Mouse (Mus musculus) right cerebral cortex, adult 18-20 months (tissue): ENCODE data around the gene Dock6.
"Not testable (repeated sequence)": the region's sequence is repeated elsewhere in the genome, so short reads cannot be mapped to it uniquely, and the experiment has no call there.

Experiments used
- DNase-seq: peaks from one replicate; pipeline ENCODE4 v3.0.0; 2022; ENCODE audit warnings: mixed read lengths

The Dock6 gene

GRCm38 (mm10) chr9:21852128-21853091, at the start of gene Dock6:
Gene Dock6 (minus strand): TSS chr9:21852635.
- DNase-seq: peak; percentile 76

DNA sequence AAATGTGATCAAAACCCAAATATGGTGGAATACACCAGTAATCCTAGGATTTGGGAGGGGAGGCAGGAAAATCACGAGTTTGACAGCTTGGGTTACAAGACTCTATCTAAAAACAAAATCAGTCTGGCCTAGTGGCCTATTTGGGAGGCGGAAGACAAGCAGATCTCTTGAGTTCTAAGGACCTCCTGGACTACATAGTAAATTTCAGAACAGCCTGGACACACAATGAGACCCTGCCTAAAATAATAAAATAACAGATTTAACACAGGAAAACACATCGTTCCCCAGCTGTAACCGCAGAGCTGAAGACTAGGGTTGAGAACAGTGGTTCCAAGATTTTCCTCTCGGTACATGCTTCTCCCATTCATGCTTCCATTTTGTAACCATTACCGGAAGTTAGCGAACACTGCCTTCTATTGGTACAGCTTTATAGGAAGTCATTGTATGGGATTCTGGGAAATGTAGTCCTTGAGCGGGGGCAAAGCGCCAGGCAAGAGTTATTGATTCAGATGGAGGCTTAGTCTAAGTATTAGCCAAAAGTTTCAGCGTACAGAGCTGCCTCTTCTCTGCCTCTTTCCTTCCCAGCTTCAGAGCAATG, 48.9 kb upstream of the Dock6 start:
- peak; percentile 77 for DNase-seq

- no peak for DNase-seq
Measured at GRCm38 (mm10) chr9:21889229-21889628, 36.8 kb upstream of the Dock6 start.

GRCm38 (mm10) chr9:21876601-21877000, 24.2 kb upstream of the Dock6 start:
- DNase-seq: no peak

GRCm38 (mm10) chr9:21872204-21872603, 19.8 kb upstream of the Dock6 start:
- no peak for DNase-seq

DNA sequence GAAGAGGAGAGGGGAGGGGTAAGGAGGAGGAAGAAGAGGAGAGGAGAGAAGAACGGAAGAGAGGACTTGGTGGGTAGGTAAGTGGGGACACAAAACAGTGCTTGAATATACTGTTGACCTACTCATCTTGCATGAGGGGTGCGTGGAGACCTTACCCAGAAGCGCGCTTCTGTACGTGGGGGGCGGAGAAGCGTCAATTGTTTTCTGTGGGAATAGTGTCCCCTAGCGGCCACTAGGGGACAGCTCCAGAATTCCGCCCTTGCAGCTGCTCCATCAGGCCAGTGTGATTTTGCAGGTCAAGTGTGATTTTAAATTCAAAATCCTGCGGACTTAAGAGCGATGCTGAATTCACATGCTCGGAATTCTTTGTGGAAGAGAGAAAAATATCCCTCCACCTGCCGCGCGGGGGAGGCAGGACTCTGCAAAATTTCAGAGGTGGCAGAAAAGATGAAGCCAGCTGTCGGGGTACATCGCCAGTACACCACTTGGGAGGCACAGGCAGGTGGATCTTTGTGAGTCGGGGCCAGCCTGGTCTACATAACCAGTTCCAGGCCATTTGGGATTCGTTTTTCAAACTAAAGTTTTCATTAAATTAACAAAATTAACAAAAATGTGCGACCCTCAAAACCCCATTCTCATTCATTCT, 18.6 kb upstream of the Dock6 start:
- peak; percentile 29 for DNase-seq

- peak; percentile 33 for DNase-seq
Measured at GRCm38 (mm10) chr9:21869290-21869689, 16.9 kb upstream of the Dock6 start.

- no peak for DNase-seq
Measured at GRCm38 (mm10) chr9:21867726-21868125, 15.3 kb upstream of the Dock6 start.

GRCm38 (mm10) chr9:21866641-21867040, 14.2 kb upstream of the Dock6 start:
- DNase-seq: no peak

DNA sequence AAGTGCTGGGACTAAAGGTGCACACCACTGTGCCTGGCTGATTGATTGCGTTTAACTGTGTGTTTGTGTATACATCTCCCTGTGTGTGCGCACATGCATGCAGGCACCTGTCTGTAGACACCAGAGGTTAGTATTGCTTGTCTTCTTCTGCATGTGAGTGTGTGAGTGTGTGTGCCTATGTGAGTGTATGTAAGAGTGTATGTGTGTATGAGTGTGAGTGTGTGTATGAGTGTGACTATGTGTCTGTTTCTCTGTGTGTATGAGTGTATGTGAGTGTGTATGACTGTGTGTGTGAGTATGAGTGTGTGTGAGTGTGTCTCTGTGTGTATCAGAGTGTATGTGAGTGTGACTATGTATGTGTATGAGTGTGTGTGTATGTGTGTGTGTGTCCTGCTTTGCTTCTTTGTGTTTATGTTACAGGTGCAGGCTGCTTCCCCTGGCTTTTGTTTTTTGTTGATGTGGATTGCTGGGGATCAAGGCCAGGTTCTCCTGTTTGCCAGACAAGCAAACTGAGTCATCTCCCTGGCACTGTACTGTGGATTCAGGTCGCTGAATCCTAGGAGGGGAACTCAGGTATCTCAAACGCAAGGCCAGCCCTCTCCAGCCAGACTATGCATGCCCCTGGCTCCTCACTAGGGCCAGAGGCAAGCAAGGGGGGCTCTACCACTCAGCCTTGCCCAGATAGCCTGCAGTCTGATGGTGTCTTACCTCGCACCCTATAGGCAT, 13.4 kb upstream of the Dock6 start:
- no peak for DNase-seq

- DNase-seq: no peak
Measured at GRCm38 (mm10) chr9:21862181-21862580, 9.7 kb upstream of the Dock6 start.

- not testable (repeated sequence) for DNase-seq
Measured at GRCm38 (mm10) chr9:21860349-21860748, 7.9 kb upstream of the Dock6 start.

DNA sequence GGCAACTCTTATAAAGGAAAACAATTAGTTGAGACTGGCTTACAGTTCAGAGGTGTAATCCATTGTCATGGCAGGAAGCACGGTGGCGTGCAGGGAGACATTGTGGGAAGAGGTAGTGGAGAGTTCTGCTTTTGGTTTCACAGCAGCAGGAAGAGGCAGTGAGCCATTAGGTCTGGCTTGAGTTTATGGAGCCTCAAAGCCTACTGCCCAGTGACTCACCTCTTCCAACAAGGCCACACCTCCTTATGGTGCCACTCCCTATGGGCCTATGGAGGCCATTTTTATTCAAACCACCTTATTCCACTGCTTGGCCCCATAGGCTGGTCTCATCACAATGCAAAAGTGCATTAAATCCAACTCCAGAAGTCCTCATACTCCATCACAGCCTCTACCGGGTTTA, 7.2 kb upstream of the Dock6 start:
- no peak for DNase-seq

GRCm38 (mm10) chr9:21858084-21858483, 5.6 kb upstream of the Dock6 start:
- DNase-seq: no peak

DNA sequence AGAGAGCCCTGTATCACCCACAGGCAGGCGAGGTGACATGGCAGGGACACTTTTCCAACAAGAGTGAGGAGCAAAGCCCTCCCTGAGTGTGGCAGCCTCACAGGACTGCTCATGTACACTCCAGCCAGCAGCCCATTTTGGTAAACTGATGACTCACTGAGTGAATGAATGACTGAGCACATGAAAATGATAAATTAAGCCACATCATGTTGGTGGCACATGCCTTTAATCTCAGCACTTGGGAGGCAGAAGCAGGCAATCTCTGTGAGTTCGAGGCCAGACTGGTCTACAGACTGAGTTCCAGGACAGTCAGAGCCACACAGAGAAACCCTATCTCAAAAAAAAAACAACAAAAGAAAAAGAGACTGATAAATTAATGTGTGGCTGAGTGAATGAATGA, 5.1 kb upstream of the Dock6 start:
- no peak for DNase-seq

GRCm38 (mm10) chr9:21854894-21855293, 2.5 kb upstream of the Dock6 start:
- no peak for DNase-seq

- DNase-seq: no peak
Measured at GRCm38 (mm10) chr9:21853961-21854360, 1.5 kb upstream of the Dock6 start.

DNA sequence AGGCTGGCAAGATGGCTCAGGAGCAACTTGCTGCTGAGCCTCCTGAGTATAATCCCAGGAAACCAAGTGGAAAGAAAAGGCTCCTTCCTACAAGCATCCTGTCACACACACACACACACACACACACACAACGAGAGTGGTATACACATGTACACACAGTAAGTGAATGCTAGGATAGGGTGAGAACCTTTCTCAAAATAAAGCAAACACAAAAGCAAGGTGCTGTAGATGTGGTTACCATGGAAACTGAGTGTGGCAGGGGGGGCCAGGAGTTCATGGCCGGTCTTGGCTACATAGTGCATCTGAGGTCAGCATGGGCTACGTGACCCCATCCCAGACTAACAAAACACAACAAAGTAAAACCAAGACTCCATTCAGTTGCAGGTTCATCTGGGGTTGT, 1.4 kb downstream of the Dock6 start:
- no peak for DNase-seq

DNA sequence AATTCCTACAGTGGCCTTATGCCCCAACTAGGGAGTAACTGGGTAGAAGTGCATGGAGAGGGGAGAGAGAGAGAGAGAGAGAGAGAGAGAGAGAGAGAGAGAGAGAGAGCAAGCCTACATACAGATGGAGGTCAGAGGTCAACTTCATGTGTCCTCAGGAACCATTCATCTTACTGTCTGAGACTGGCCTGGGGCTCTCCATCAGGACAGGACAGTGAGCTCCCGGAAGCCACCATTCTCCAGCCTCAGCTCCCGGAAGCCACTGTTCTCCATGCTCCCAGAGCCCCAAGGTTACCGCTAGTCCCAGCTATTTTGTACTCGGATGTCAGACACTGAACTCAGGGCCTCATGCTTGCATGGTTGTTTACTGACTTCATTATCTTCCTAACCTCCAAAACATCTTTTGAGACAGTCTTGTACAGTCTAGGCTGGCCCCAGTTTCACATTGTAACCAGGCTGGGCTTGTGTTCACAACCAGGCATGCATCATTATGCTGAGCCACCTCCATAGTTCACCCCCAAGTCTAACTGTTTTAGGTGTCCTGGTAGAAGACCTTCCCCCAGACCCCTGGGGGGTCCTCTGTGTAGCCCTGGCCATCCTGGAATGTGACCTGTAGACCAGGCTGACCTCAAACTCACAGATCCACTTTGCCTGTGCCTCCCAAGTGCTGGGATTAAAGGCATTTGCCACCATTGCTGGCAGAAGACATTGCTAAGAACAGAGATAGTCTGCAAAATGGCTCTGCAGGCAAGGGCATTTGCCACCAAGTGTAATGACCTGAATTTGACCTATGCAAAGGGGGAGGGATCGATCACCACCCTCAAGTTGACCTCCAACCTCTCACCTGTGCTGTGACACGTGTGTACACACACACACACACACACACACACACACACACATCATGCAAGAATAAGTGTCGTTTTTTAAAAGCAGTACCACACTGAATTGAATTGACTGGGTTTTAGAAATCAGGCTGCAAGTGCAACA, 2.5 kb downstream of the Dock6 start:
- no peak for DNase-seq

DNA sequence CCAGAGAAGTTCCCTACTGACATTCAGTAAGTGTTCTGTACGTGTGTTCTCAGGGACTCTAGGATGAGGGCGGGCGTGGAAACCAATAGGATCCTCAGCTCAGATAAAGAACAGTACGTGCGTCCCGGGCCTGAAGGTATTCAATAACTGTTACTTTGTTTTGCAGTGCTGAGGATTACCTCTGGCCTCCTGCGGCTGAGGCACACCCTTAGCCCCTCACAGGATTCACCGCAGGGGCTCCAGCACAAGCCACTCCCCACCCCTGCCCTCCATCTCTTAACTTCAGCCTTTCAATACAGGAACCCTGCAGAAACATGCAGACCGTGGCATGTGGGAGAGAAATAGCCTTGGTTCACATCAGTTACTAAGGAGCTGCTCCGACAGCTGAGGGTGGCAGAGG, 4.5 kb downstream of the Dock6 start:
- DNase-seq: no peak

- no peak for DNase-seq
Measured at GRCm38 (mm10) chr9:21847425-21847824, 5.0 kb downstream of the Dock6 start.
